Mouse (Mus musculus) adipose tissue, adult 10 weeks (tissue): ENCODE measurements around the gene Hoxb1. TPM values are rescaled to one million over a fixed set of nuclear protein-coding genes. Genes with fewer than 3 reads are reported as not detected.

Experiments
- polyA plus RNA-seq: library from polyadenylated mRNA; stranded (reverse); fragments of 350-450 nt; fragmentation: Illumina TruSeq; extraction: RNeasy Lipid Tissue Mini Kit (QIAGEN cat#74804); gene quantifications from one replicate; pipeline ENCODE4 v1.2.3, GENCODE M21; 2014; ENCODE audit warnings: low read depth, low replicate concordance

Hoxb1 gene
- polyA plus RNA-seq = 2.2 TPM

GRCm38 (mm10) chr11:96365441-96366091, at the start of gene Hoxb1:
Hoxb1 (plus strand) TSS chr11:96365752.

GRCm38 (mm10) chr11:96317608-96318367, 47.8 kb upstream of the Hoxb1 start, which contains the start of gene Hoxb4:
Hoxb4 (plus strand) TSS chr11:96318267.

GRCm38 (mm10) chr11:96323154-96323553, 42.4 kb upstream of the Hoxb1 start, which contains the start of gene Hoxb3:
Hoxb3 (plus strand) TSS chr11:96323326.

GRCm38 (mm10) chr11:96350341-96350624, 15.3 kb upstream of the Hoxb1 start, which contains the start of gene Hoxb2:
Hoxb2 (plus strand) TSS chr11:96350525.

Other genes starting within 250 kb of the Hoxb1 start
- gene Ttll6, start 232.0 kb upstream of the Hoxb1 start, polyA plus RNA-seq = 2.7 TPM
- gene Hoxb13, start 171.4 kb upstream of the Hoxb1 start, polyA plus RNA-seq = not detected
- gene Hoxb9, start 94.3 kb upstream of the Hoxb1 start, polyA plus RNA-seq = 42.4 TPM
- gene Hoxb8, start 83.8 kb upstream of the Hoxb1 start, polyA plus RNA-seq = 94.4 TPM
- 116 TPM for gene Hoxb7, start 79.1 kb upstream of the Hoxb1 start, polyA plus RNA-seq
- gene Hoxb6, start 73.3 kb upstream of the Hoxb1 start, polyA plus RNA-seq = 132 TPM
- gene Hoxb5, start 62.4 kb upstream of the Hoxb1 start, polyA plus RNA-seq = 21.8 TPM
- gene Hoxb4, start 47.5 kb upstream of the Hoxb1 start, polyA plus RNA-seq = 25.8 TPM
- 40.3 TPM for gene Hoxb3, start 42.4 kb upstream of the Hoxb1 start, polyA plus RNA-seq
- 24.6 TPM for gene Hoxb2, start 15.2 kb upstream of the Hoxb1 start, polyA plus RNA-seq
- 19.1 TPM for gene Skap1, start 98.8 kb downstream of the Hoxb1 start, polyA plus RNA-seq